Mouse (Mus musculus): ENCODE data around the gene Rras.

- no peak for TF ChIP-seq CTCF (IDR thresholded peaks at IDR 0.05; ENCODE audit: low read depth, low read length)
- TF ChIP-seq GATA1 (IDR thresholded peaks at IDR 0.05; ENCODE audit: borderline replicate concordance, low read length): no peak
Measured at GRCm38 (mm10) chr7:45000539-45001114, 17.1 kb upstream of the Rras start.
